Mouse (Mus musculus) thymus, postnatal 10 days (tissue): ENCODE data around the gene Aldh3a1.

Experiments
- DNase-seq, 2 experiments: peaks; one replicate each; pipeline ENCODE4 v3.0.0; 2021; ENCODE audit warnings: low spot score in 2 of 2

The Aldh3a1 gene

GRCm38 (mm10) chr11:61236015-61236414 is 28.7 kb downstream of the Aldh3a1 start:
- no peak for DNase-seq

GRCm38 (mm10) chr11:61244406-61244805 is 37.1 kb downstream of the Aldh3a1 start:
- no peak for DNase-seq

- no peak for DNase-seq
Measured at GRCm38 (mm10) chr11:61251741-61252140, 44.4 kb downstream of the Aldh3a1 start.

- DNase-seq: no peak
Measured at GRCm38 (mm10) chr11:61252807-61253206, 45.5 kb downstream of the Aldh3a1 start.

GRCm38 (mm10) chr11:61259106-61259505 is 51.8 kb downstream of the Aldh3a1 start:
- no peak for DNase-seq

GRCm38 (mm10) chr11:61262516-61262915 is 55.2 kb downstream of the Aldh3a1 start:
- no peak for DNase-seq

- DNase-seq: no peak
Measured at GRCm38 (mm10) chr11:61263841-61264240, 56.5 kb downstream of the Aldh3a1 start.

GRCm38 (mm10) chr11:61266551-61267533 is 59.5 kb downstream of the Aldh3a1 start, which contains the start of gene Aldh3a2:
Aldh3a2 (minus strand) TSS chr11:61267464.
- DNase-seq: peak; percentile 95
